Mouse (Mus musculus) kidney, postnatal 0 days (tissue): ENCODE measurements at regions not wholly inside any gene's neighbourhood (a gene's known extent, or its start where the extent isn't known, plus 50 kb on each side); places are given as distances from the start of the nearest gene placed in this dataset.
A peak's percentile ranks its signal among the peaks of the same experiment; 100 is the strongest.
"Not testable (repeated sequence)": the region's sequence is repeated elsewhere in the genome, so short reads cannot be mapped to it uniquely, and the experiment has no call there.

ENCODE experiments used
- ATAC-seq: fragments of 200-750 bp; cut with Nextera tagmentation; replicated peaks from 2 replicates; pipeline ENCODE4 v1.8.0; 2017; ENCODE audit warnings: low read depth, moderate number of reproducible peaks, moderate TSS enrichment, moderate library complexity; ENCODE audit not compliant: low FRiP score
- DNase-seq: peaks from one replicate; pipeline ENCODE4 v3.0.0-alpha.2; 2016; ENCODE audit warnings: low spot score
- H3K27ac ChIP-seq: fragments of 300-500 bp; sonication (generic); 2 replicates; pipeline ENCODE4 v1.5.1; 2014; ENCODE audit warnings: mild to moderate bottlenecking
- H3K27me3 ChIP-seq: fragments of 300-500 bp; sonication (generic); 2 replicates; pipeline ENCODE4 v1.6.1; 2014; ENCODE audit warnings: low read length, mixed read lengths; ENCODE audit not compliant: insufficient read depth
- H3K36me3 ChIP-seq: fragments of 300-500 bp; sonication (generic); 2 replicates; pipeline ENCODE4 v1.6.1; 2014; ENCODE audit warnings: low read length, mixed read lengths; ENCODE audit not compliant: insufficient read depth
- H3K4me1 ChIP-seq: fragments of 300-500 bp; sonication (generic); replicated peaks from 2 replicates; pipeline ENCODE4 v1.6.1; 2014; ENCODE audit warnings: antibody characterized with exemption, low read length, mixed read lengths; ENCODE audit not compliant: insufficient read depth
- H3K4me2 ChIP-seq: fragments of 300-500 bp; sonication (generic); 2 replicates; pipeline ENCODE4 v1.6.1; 2014; ENCODE audit warnings: mild to moderate bottlenecking, low read length, moderate library complexity, mixed read lengths
- H3K4me3 ChIP-seq: fragments of 300-500 bp; sonication (generic); replicated peaks from 2 replicates; pipeline ENCODE4 v1.5.1; 2014; ENCODE audit warnings: low read depth, low read length
- H3K9ac ChIP-seq: fragments of 300-500 bp; sonication (generic); 2 replicates; pipeline ENCODE4 v1.6.1; 2014; ENCODE audit warnings: low read depth, low read length
- H3K9me3 ChIP-seq: fragments of 300-500 bp; sonication (generic); replicated peaks from 2 replicates; pipeline ENCODE4 v1.6.1; 2016; ENCODE audit warnings: low read length, inconsistent platforms, mixed read lengths
- CTCF ChIP-seq: IDR thresholded peaks from 2 replicates; pipeline ENCODE4 v1.5.1; 2016; ENCODE audit warnings: antibody characterized with exemption, low read depth, mild to moderate bottlenecking, moderate library complexity
- WGBS: fragments of 180-500 bp; shearing (Covaris S2); extraction: QIAGEN DNeasy Blood & Tissue Kit; methylation state at CpG from one replicate; pipeline ENCODE4 v1.1.7; 2014; 5-methylcytosine and 5-hydroxymethylcytosine counted together

DNA sequence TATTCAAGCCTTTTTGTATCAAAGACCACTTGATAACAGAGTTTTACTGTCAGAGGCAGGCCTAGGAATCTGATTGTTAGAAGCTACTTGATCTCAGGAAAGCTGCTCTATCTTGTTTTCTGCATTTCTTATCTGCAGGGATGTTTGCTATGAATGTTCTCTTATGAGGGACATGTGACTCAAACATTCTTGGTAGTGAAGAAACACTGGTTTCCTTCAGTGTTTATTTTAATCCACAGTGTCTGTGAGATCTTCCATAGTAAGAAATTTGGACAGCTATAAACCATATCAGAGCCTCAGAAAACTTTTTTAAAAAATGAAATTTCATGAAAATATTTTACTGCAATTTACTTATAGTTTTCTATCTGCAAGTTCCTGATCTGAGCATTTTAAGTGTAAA, 307.8 kb upstream of the Klf6 start:
- Histone ChIP-seq H3K4me3 (no peak overlapping the region), H3K36me3 (no peaks in the 10 kb centered on the region), H3K27ac (no peak overlapping the region), H3K4me1 (no peaks in the 10 kb centered on the region), H3K9me3 (no peaks in the 10 kb centered on the region), H3K4me2 (no peak overlapping the region), H3K9ac (no peak overlapping the region), H3K27me3 (no peaks in the 10 kb centered on the region)
- ATAC-seq (no peak), DNase-seq (peak; percentile 5)
- TF ChIP-seq CTCF = no peak

DNA sequence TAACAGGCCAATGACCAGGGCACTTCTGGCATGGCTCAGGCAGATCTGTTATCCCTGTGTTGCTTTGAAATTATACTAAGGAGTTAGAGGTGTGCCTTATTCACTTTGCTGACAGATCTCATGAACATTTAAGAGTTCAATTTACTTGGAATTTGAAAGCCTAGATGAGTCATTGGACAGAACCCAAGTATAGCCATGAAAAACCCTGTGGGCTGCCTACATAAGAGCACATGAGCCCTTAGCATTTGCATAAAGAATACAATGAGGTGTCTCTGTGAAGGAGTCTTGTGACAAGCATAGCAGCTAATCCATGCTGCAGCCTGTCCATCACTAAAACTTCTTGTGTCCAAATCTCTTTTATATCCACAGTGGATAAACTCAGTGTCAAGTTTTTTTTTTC, 303.2 kb upstream of the Klf6 start:
- no peak overlapping the region for H3K4me2 ChIP-seq
- no peak for TF ChIP-seq CTCF
- H3K4me3 ChIP-seq = no peak overlapping the region
- ATAC-seq = no peak
- H3K27me3 ChIP-seq = no peaks in the 10 kb centered on the region
- DNase-seq = no peak
- no peak overlapping the region for H3K9ac ChIP-seq
- H3K27ac ChIP-seq = no peak overlapping the region
- H3K4me1 ChIP-seq = no peaks in the 10 kb centered on the region
- H3K36me3 ChIP-seq = no peaks in the 10 kb centered on the region
- H3K9me3 ChIP-seq = no peaks in the 10 kb centered on the region

DNA sequence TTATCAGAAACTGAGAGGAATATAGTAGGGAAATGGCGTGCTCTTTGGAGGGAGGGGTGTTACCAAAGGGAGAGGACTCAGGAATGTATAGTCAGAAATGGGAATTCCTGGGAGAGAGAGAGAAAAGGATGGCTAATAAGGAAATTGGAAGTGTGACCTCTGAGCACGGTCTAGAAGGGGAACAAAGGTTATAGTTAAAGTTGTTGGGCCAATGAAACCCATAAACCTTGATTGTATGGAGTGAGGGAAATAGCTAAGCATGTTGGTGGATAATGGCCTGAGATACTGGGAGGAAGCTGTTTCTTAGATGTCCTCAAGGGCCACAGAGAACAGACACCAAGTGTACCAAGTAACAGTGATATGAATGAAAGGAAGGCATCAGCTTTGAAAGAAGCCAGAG, 294.8 kb upstream of the Klf6 start:
- H3K36me3 ChIP-seq = no peaks in the 10 kb centered on the region
- whole genome bisulfite sequencing = 81% methylated on average over 2 of the region's 2 CpGs
- H3K4me2 ChIP-seq = no peak overlapping the region
- no peak for DNase-seq
- H3K9me3 ChIP-seq = no peaks in the 10 kb centered on the region
- H3K27me3 ChIP-seq = no peaks in the 10 kb centered on the region
- no peak overlapping the region for H3K9ac ChIP-seq
- H3K4me3 ChIP-seq = no peak overlapping the region
- no peak overlapping the region for H3K27ac ChIP-seq
- no peak for TF ChIP-seq CTCF
- H3K4me1 ChIP-seq = no peaks in the 10 kb centered on the region
- no peak for ATAC-seq

GRCm38 (mm10) chr13:5566896-5567295, 294.4 kb upstream of the Klf6 start:
- no peak for DNase-seq
- no peak for ATAC-seq
- 91% methylated on average over 2 of the region's 2 CpGs for WGBS
- H3K27me3 ChIP-seq = no peaks in the 10 kb centered on the region
- H3K27ac ChIP-seq = no peak overlapping the region
- no peaks in the 10 kb centered on the region for H3K4me1 ChIP-seq
- H3K9ac ChIP-seq = no peak overlapping the region
- H3K36me3 ChIP-seq = no peaks in the 10 kb centered on the region
- no peak overlapping the region for H3K4me3 ChIP-seq
- no peak overlapping the region for H3K4me2 ChIP-seq
- no peak for TF ChIP-seq CTCF
- no peaks in the 10 kb centered on the region for H3K9me3 ChIP-seq

- H3K27me3 ChIP-seq = no peaks in the 10 kb centered on the region
- H3K4me3 ChIP-seq = no peak overlapping the region
- H3K4me1 ChIP-seq = no peaks in the 10 kb centered on the region
- no peak overlapping the region for H3K27ac ChIP-seq
- no peak overlapping the region for H3K4me2 ChIP-seq
- DNase-seq (no peak), ATAC-seq (no peak)
- H3K9me3 ChIP-seq = no peaks in the 10 kb centered on the region
- H3K9ac ChIP-seq = no peak overlapping the region
- H3K36me3 ChIP-seq = no peaks in the 10 kb centered on the region
- 87% methylated on average over 1 of the region's 1 CpGs for WGBS
- TF ChIP-seq CTCF = no peak
Measured at GRCm38 (mm10) chr13:5569579-5569978, 291.7 kb upstream of the Klf6 start.

GRCm38 (mm10) chr13:5570386-5570785, 290.9 kb upstream of the Klf6 start:
- H3K36me3 ChIP-seq = no peaks in the 10 kb centered on the region
- H3K4me3 ChIP-seq = no peak overlapping the region
- no peak overlapping the region for H3K9ac ChIP-seq
- H3K27ac ChIP-seq = no peak overlapping the region
- H3K27me3 ChIP-seq = no peaks in the 10 kb centered on the region
- WGBS = 98% methylated on average over 2 of the region's 2 CpGs
- no peaks in the 10 kb centered on the region for H3K9me3 ChIP-seq
- no peak for TF ChIP-seq CTCF
- no peak for DNase-seq
- no peak for ATAC-seq
- H3K4me1 ChIP-seq = no peaks in the 10 kb centered on the region
- no peak overlapping the region for H3K4me2 ChIP-seq

DNA sequence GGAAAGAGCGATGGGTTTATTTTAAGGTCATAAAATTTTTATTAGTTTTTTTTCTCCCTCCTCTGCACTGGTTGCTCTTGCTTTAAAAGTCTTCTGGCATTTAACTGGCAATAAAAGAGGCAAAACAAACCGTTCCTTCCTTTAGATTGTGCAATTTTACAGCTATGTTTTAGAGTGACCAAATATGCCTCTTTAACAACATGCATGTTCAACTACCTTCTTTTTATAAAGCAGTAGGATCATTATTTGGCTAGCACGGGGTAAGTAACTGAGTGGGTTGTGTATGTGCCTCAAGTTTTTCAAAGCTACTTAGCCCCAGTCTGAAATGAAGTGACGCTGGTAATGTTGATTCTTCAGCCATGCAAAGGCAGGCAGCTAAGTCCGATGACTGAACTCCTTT, 284.7 kb upstream of the Klf6 start:
- no peaks in the 10 kb centered on the region for H3K9me3 ChIP-seq
- no peak for TF ChIP-seq CTCF
- no peaks in the 10 kb centered on the region for H3K27me3 ChIP-seq
- H3K4me2 ChIP-seq = no peak overlapping the region
- ATAC-seq = no peak
- no peak for DNase-seq
- no peak overlapping the region for H3K27ac ChIP-seq
- H3K36me3 ChIP-seq = no peaks in the 10 kb centered on the region
- WGBS = 49% methylated on average over 5 of the region's 5 CpGs
- no peak overlapping the region for H3K4me3 ChIP-seq
- H3K9ac ChIP-seq = no peak overlapping the region
- H3K4me1 ChIP-seq = no peaks in the 10 kb centered on the region

GRCm38 (mm10) chr13:5583681-5584080, 277.6 kb upstream of the Klf6 start:
- H3K9me3 ChIP-seq, H3K36me3 ChIP-seq, ATAC-seq, H3K4me3 ChIP-seq, H3K9ac ChIP-seq, DNase-seq, H3K27me3 ChIP-seq, H3K4me1 ChIP-seq, H3K4me2 ChIP-seq, H3K27ac ChIP-seq: not testable (repeated sequence)
- 84% methylated on average over 7 of the region's 7 CpGs for WGBS
